Mouse (Mus musculus) cortical plate, adult 2 months (tissue): ENCODE data around the gene Pycr1. TPM values are rescaled to one million over a fixed set of nuclear protein-coding genes. Genes with fewer than 3 reads are reported as not detected.

Source experiments
- H3K27ac ChIP-seq: fragments of 200-500 bp; 2 replicates; pipeline ENCODE4 v1.5.1; 2012; ENCODE audit warnings: low read length, control low read depth, inconsistent platforms; ENCODE audit not compliant: insufficient read depth
- H3K4me1 ChIP-seq: fragments of 200-500 bp; 2 replicates; pipeline ENCODE4 v1.6.1; 2011; ENCODE audit warnings: low read length; ENCODE audit not compliant: control insufficient read depth, insufficient read depth
- H3K4me3 ChIP-seq: fragments of 200-500 bp; 2 replicates; pipeline ENCODE4 v1.5.1; 2011; ENCODE audit warnings: mild to moderate bottlenecking, low read length, control low read depth; ENCODE audit not compliant: insufficient read depth
- CTCF ChIP-seq: fragments of 200-500 bp; IDR thresholded peaks from 2 replicates; pipeline ENCODE4 v1.5.1; 2011; ENCODE audit warnings: mild to moderate bottlenecking, control low read depth, low read length; ENCODE audit not compliant: insufficient read depth; ENCODE audit errors: extremely low read depth
- POLR2A ChIP-seq: fragments of 200-500 bp; IDR thresholded peaks from 2 replicates; pipeline ENCODE4 v1.6.1; 2011; ENCODE audit warnings: mild to moderate bottlenecking, low read length, control low read depth; ENCODE audit not compliant: insufficient read depth; ENCODE audit errors: extremely low read depth
- polyA plus RNA-seq: library from polyadenylated mRNA; depleted of rRNA; stranded (reverse); fragments of >200 nt; gene quantifications from 2 replicates; pipeline ENCODE4 v1.2.3, GENCODE M21; 2012; rRNA removed

Pycr1 gene
- polyA plus RNA-seq, 1 experiment = 3.6 TPM

DNA sequence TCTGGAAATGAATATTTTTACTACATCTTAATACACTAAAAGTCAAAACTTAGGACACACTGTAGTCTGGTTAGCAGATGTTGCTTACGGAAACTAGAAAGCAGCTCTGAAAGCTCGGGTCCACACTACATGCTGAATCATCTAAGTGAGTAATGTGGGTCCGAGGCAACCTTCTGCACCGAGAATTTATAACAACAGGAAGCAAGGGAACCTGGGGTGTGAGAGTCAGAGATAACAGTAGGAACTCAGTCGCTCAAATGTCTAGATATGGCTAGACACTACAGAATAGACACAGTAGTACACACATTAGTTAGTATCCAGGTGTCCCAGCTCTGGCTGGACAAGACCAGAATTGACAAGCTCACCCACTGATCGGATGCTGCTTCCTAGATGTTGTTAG lies 55.0 kb downstream of the Pycr1 start:
- TF ChIP-seq CTCF = no peak
- no peak for TF ChIP-seq POLR2A

More for the DNA sequence above, 55.0 kb downstream of the Pycr1 start:
- Histone ChIP-seq H3K4me1 (no peaks in the 10 kb centered on the region), H3K27ac (no peak overlapping the region), H3K4me3 (no peak overlapping the region)

Other genes with a start within 250 kb of the Pycr1 start
- 62.0 and 62.7 TPM in 2 replicates for gene Nploc4, start 206.1 kb downstream of the Pycr1 start, polyA plus RNA-seq
- 0.15 TPM in 1 of 2 replicates, not detected in the other for gene Tspan10, start 201.1 kb downstream of the Pycr1 start, polyA plus RNA-seq
- gene Pde6g, start 190.3 kb downstream of the Pycr1 start, polyA plus RNA-seq = 0.59 and 0.81 TPM in 2 replicates
- 15.0 and 17.4 TPM in 2 replicates for gene Oxld1, start 185.7 kb downstream of the Pycr1 start, polyA plus RNA-seq
- gene Ccdc137, start 185.7 kb downstream of the Pycr1 start, polyA plus RNA-seq = 27.6 and 28.5 TPM in 2 replicates
- gene Arl16, start 176.2 kb downstream of the Pycr1 start, polyA plus RNA-seq = 46.0 and 46.2 TPM in 2 replicates
- 96.3 and 96.6 TPM in 2 replicates for gene Mrpl12, start 159.2 kb downstream of the Pycr1 start, polyA plus RNA-seq
- gene Slc25a10, start 151.9 kb downstream of the Pycr1 start, polyA plus RNA-seq = 29.0 and 30.0 TPM in 2 replicates
- 0.13 TPM in 2 replicates for gene Gcgr, start 113.1 kb downstream of the Pycr1 start, polyA plus RNA-seq
- 158 and 160 TPM in 2 replicates for gene Mcrip1, start 94.0 kb downstream of the Pycr1 start, polyA plus RNA-seq
- not detected in 2 replicates for gene Ppp1r27, start 92.6 kb downstream of the Pycr1 start, polyA plus RNA-seq
- 88.9 and 91.2 TPM in 2 replicates for gene P4hb, start 70.5 kb downstream of the Pycr1 start, polyA plus RNA-seq
- 416 and 442 TPM in 2 replicates for gene Arhgdia, start 62.1 kb downstream of the Pycr1 start, polyA plus RNA-seq
- 42.1 and 46.9 TPM in 2 replicates for gene Alyref, start 45.4 kb downstream of the Pycr1 start, polyA plus RNA-seq
- 148 and 161 TPM in 2 replicates for gene Anapc11, start 45.3 kb downstream of the Pycr1 start, polyA plus RNA-seq
- 0.58 and 1.1 TPM in 2 replicates for gene Npb, start 35.3 kb downstream of the Pycr1 start, polyA plus RNA-seq
- gene Pcyt2, start 25.8 kb downstream of the Pycr1 start, polyA plus RNA-seq = 281 and 289 TPM in 2 replicates
- 98.2 and 105 TPM in 2 replicates for gene Sirt7, start 18.5 kb downstream of the Pycr1 start, polyA plus RNA-seq
- 83.7 and 83.9 TPM in 2 replicates for gene Mafg, start 10.2 kb downstream of the Pycr1 start, polyA plus RNA-seq
- 3.4 and 3.6 TPM in 2 replicates for gene Myadml2, start 4.4 kb upstream of the Pycr1 start, polyA plus RNA-seq
- gene Notum, start 17.4 kb upstream of the Pycr1 start, polyA plus RNA-seq = 6.8 and 7.1 TPM in 2 replicates
- gene Aspscr1, start 29.2 kb upstream of the Pycr1 start, polyA plus RNA-seq = 46.2 and 46.8 TPM in 2 replicates
- gene Cenpx, start 70.0 kb upstream of the Pycr1 start, polyA plus RNA-seq = 36.2 and 40.2 TPM in 2 replicates
- 114 and 137 TPM in 2 replicates for gene Lrrc45, start 70.2 kb upstream of the Pycr1 start, polyA plus RNA-seq
- 60.4 and 72.2 TPM in 2 replicates for gene Rac3, start 77.7 kb upstream of the Pycr1 start, polyA plus RNA-seq
- gene Dcxr, start 83.5 kb upstream of the Pycr1 start, polyA plus RNA-seq = 20.5 and 21.3 TPM in 2 replicates
- gene Cbr2, start 88.3 kb upstream of the Pycr1 start, polyA plus RNA-seq = 4.6 and 4.9 TPM in 2 replicates
- 1.4 and 2.8 TPM in 2 replicates for gene Hmga1b, start 119.0 kb upstream of the Pycr1 start, polyA plus RNA-seq
- 98.9 and 103 TPM in 2 replicates for gene Rfng, start 140.4 kb upstream of the Pycr1 start, polyA plus RNA-seq
- gene Gps1, start 140.5 kb upstream of the Pycr1 start, polyA plus RNA-seq = 223 and 224 TPM in 2 replicates
- 49.8 and 51.3 TPM in 2 replicates for gene Dus1l, start 152.6 kb upstream of the Pycr1 start, polyA plus RNA-seq
- gene Fasn, start 180.8 kb upstream of the Pycr1 start, polyA plus RNA-seq = 219 and 242 TPM in 2 replicates